Mouse (Mus musculus) heart, embryonic 10.5 days (tissue): ENCODE data around the gene Spo11. TPM values are rescaled to one million over a fixed set of nuclear protein-coding genes. Genes with fewer than 3 reads are reported as not detected.

Experiments used
- DNase-seq: peaks from one replicate; pipeline ENCODE4 v3.0.0-alpha.2; 2017; ENCODE audit warnings: low spot score
- H3K27ac ChIP-seq: fragments of 300-500 bp; sonication (generic); 2 replicates; pipeline ENCODE4 v1.5.1; 2016; ENCODE audit warnings: mild to moderate bottlenecking
- H3K27me3 ChIP-seq: fragments of 300-500 bp; sonication (generic); 2 replicates; pipeline ENCODE4 v1.6.1; 2016; ENCODE audit warnings: mild to moderate bottlenecking; ENCODE audit not compliant: poor library complexity, insufficient read depth, severe bottlenecking
- H3K36me3 ChIP-seq: fragments of 300-500 bp; sonication (generic); 2 replicates; pipeline ENCODE4 v1.6.1; 2016; ENCODE audit warnings: mild to moderate bottlenecking, moderate library complexity
- H3K4me1 ChIP-seq: fragments of 300-500 bp; sonication (generic); 2 replicates; pipeline ENCODE4 v1.6.1; 2016; ENCODE audit warnings: mild to moderate bottlenecking
- H3K4me3 ChIP-seq: fragments of 300-500 bp; sonication (generic); 2 replicates; pipeline ENCODE4 v1.5.1; 2016; ENCODE audit warnings: mild to moderate bottlenecking, moderate library complexity
- H3K9me3 ChIP-seq: fragments of 300-500 bp; sonication (generic); 2 replicates; pipeline ENCODE4 v1.6.1; 2016; ENCODE audit warnings: mild to moderate bottlenecking, moderate library complexity
- WGBS: fragments of 180-500 bp; shearing (Covaris S2); methylation state at CpG from one replicate; pipeline ENCODE4 v1.1.7; 2016; 5-methylcytosine and 5-hydroxymethylcytosine counted together
- polyA plus RNA-seq: library from polyadenylated mRNA; unstranded; fragments of >200 nt; fragmentation: Nextera tagmentation; extraction: Ambion mirVana; gene quantifications from 2 replicates; pipeline ENCODE4 v1.2.1, GENCODE M21; 2016

Spo11 gene
- polyA plus RNA-seq, 1 experiment from 2014 or later = 0.20 TPM

DNA sequence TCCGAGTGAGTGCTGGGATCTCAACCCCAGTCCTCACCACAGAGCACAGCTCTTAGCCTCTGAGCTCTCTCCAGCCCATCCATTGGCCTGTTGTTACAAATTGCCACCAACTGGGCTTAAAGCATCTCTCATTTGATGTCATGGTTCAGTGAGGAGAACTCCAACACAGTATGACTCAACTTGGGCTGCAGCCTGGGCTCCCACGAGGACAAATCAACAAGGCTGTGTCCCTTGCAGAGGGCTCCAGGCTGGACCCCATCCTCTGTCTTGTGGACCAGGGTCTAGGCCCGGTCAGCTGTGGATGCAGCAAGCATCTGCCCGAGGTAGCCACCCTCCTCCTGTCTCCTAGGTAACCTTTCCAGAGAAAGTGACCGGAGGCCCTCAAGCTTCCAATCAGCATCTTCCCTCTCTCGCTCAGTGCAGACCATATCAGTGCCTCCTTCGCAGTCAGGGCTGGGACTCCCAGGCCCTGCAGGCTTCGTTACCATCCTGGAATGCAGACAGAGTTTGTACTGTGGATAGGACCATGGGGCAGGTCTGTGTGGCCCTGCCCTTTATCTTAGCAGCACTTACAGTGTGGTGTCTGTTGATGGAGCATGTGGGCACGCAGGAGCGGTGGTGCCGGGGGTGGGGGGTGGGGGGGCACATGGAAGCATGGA is 65.1 kb downstream of the Spo11 start:
- 38% methylated on average over 11 of the region's 11 CpGs for WGBS
- peaks cover 65% of the 10 kb centered on the region for H3K4me1 ChIP-seq
- no peak overlapping the region for H3K4me3 ChIP-seq
- H3K9me3 ChIP-seq = no peaks in the 10 kb centered on the region
- no peaks in the 10 kb centered on the region for H3K27me3 ChIP-seq
- no peak for DNase-seq
- H3K36me3 ChIP-seq = no peaks in the 10 kb centered on the region
- peak overlapping the region; percentile 83 for H3K27ac ChIP-seq

Other genes with a start within 250 kb of the Spo11 start
- gene Bmp7, start 37.4 kb upstream of the Spo11 start, polyA plus RNA-seq = 49.5 and 70.0 TPM in 2 replicates
- 139 and 162 TPM in 2 replicates for gene Rae1, start 22.4 kb downstream of the Spo11 start, polyA plus RNA-seq
- gene Rbm38, start 42.8 kb downstream of the Spo11 start, polyA plus RNA-seq = 156 and 188 TPM in 2 replicates
- gene Ctcfl, start 141.8 kb downstream of the Spo11 start, polyA plus RNA-seq = 0.85 and 1.1 TPM in 2 replicates
- not detected in 2 replicates for gene Pck1, start 175.3 kb downstream of the Spo11 start, polyA plus RNA-seq
- gene Zbp1, start 241.2 kb downstream of the Spo11 start, polyA plus RNA-seq = not detected in 2 replicates